Mouse (Mus musculus) left cerebral cortex, adult 18-20 months (tissue): ENCODE measurements around the gene Slc30a2. TPM values are rescaled to one million over a fixed set of nuclear protein-coding genes. Genes with fewer than 3 reads are reported as not detected.
"Not testable (repeated sequence)": the region's sequence is repeated elsewhere in the genome, so short reads cannot be mapped to it uniquely, and the experiment has no call there.

Source experiments
- DNase-seq, 2 experiments: peaks; one replicate each; pipeline ENCODE4 v3.0.0; 2021 to 2022; ENCODE audit warnings: low spot score in 2 of 2, mixed read lengths in 1 of 2
- long read RNA-seq, 2 experiments: library from polyadenylated mRNA; stranded (forward); transcript quantifications; one replicate each; pipeline ENCODE4 v2.0.0; 2021
- total RNA-seq, 2 experiments: library from RNA; stranded (reverse); gene quantifications; 2 replicates each; pipeline ENCODE4 v1.2.3; 2021

Gene Slc30a2
- total RNA-seq = under 1 TPM in 1 of 2 experiments, not detected in 1; 0.40 TPM
- long read RNA-seq, experiment 1 = 0 reads
- long read RNA-seq, experiment 2 = 0 reads

DNA sequence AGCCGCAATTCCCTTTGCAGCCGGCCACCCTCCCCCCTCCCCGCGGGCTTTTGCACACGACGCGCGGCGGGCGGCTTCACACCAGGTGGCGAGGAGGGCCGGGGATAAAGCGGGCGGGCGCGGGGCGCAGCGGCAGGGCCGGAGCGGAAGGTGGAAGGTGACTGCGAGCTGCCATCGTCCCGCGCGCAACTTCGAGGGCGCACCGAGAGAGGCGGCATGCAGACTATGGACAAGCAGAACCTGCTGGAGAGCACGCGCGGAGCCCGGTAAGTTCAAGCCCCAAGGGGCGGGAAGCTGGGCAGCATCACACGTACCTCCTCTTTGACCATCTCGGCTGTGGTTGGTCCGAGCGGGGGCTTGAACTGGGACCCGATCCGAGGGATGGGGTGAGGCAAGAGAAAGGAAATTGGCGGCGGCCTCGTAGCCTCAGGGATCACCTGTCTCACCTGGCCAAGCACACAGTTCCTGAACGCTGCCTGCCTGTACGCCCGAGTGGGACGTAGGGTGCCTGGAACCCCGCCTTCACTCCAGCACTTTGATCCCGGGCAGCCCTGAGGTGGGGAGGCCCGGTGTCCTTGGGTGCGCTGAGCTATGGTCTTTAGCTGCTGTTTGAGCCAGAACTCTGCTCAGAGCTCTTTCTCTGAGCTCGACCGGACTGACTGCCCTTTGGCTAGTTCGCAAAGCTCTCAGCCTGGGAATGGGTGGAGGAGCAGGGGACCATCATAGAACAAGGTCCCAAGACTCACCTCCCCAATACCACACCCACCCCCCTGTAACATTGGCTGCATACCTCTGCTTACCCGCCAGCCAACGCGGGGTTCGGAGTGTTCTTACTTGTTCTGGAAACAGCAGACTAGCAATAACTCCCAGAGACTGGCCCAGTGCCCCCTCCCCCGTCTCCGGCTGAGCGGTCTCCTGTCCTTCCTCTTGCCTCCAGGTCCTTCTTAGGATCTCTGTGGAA is at the start of gene Slc30a2:
Gene Slc30a2 (plus strand): TSS at position 111 of the 961 bp plus-strand sequence.
- no peak for DNase-seq

DNA sequence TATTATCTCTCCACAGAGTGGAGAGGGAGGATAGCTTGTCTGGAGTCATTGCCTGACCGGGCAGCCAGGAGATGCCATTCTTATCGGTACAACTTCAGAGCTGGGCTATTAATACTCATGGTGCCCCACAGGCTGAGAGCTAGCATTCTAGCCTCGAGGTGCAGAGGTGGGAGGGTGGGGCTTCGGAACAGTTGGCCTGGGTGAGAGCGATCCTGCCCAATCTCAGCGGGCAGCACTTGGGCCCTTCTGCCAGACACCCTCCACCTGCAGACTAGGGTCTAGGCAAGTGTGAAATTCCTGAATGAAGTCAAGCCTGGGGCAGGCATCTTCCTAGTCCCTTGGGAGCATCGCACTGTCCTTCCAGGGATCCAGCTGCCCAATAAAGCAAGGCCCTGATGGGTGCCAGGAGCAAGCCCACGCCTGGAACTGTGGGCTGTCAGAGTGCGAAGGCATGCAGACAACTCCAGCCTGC is 49.3 kb upstream of the Slc30a2 start:
- no peak for DNase-seq

DNA sequence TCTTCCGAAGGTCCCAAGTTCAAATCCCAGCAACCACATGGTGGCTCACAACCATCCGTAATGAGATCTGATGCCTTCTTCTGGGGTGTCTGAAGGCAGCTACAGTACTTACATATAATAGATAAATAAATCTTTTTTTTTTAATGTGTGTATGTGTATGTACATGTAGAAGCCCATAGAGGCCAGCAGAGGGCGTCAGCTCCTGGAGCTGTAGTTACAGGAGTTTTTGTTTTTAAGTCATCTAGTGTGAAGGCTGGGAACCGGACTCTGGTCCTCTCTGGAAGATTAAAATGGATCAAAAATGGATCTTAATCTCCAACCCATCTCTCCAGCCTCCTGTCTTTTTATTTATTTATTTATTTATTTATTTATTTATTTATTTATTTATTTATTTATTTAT is 46.9 kb upstream of the Slc30a2 start:
- DNase-seq = not testable (repeated sequence)

GRCm38 (mm10) chr4:134296523-134296922 is 46.5 kb upstream of the Slc30a2 start:
- DNase-seq = no peak

DNA sequence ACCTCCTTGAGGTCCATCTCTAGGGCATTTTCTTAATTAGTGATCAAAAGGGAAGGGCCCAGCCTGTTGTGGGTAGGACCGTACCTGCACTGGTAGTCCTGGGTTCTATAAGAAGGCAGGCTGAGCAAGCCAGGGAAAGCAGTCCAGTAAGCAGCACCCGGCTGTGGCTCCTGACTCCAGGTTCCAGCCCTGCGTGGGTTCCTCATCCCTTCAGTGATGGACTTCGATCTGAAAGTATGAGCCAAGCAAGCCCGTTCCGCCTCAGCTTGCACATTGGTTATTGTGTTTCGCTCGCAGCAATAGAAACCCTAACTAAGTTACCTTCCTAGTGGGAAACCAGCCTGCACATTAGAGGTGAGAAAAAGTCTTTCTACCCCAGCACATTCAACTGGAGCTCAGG is 45.6 kb upstream of the Slc30a2 start:
- no peak for DNase-seq

GRCm38 (mm10) chr4:134298626-134299497 is 44.1 kb upstream of the Slc30a2 start:
- DNase-seq = peak; percentile 10 to 11

GRCm38 (mm10) chr4:134299498-134299810 is 43.5 kb upstream of the Slc30a2 start:
- no peak for DNase-seq

GRCm38 (mm10) chr4:134300316-134300715 is 42.7 kb upstream of the Slc30a2 start:
- peak; percentile 50 to 55 for DNase-seq

DNA sequence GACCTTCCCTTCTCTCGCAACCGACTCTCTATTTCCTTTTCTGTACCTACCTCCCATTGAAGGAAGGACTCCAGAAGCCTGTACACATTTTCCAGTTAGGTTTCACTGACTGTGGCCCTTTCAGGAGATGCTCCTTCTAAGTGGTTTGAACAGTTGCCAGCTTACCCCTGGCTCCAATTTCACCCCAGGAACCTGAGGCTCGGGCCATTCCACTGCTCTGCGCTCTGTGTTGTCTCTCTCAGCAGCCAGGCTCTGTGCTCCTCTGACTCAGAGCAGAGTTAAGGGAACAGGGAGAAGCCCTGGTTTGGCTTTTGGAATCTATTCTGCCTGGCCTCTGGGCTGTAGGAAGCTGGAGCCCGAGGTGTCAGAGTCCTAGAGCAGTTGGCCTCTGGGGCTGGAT is 40.9 kb upstream of the Slc30a2 start:
- DNase-seq = no peak

DNA sequence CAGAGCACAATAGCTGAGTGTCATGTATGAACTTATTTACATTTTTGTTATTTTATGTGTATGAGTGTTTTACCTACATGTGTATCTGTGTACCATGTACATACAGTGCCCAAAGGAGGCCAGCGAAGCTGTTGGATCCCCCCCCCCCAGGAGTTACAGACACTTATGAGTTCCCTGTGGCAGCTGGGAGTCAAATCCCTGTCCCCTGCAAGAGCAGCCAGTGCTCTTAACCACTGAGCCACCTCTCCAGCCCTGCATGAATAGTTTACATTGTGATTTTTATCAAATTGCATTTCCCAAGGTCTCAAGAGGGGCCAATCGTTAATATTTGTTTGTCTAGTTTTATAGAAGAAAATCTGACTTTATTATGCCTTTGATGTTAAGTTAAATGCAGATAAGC is 36.0 kb upstream of the Slc30a2 start:
- DNase-seq = no peak

DNA sequence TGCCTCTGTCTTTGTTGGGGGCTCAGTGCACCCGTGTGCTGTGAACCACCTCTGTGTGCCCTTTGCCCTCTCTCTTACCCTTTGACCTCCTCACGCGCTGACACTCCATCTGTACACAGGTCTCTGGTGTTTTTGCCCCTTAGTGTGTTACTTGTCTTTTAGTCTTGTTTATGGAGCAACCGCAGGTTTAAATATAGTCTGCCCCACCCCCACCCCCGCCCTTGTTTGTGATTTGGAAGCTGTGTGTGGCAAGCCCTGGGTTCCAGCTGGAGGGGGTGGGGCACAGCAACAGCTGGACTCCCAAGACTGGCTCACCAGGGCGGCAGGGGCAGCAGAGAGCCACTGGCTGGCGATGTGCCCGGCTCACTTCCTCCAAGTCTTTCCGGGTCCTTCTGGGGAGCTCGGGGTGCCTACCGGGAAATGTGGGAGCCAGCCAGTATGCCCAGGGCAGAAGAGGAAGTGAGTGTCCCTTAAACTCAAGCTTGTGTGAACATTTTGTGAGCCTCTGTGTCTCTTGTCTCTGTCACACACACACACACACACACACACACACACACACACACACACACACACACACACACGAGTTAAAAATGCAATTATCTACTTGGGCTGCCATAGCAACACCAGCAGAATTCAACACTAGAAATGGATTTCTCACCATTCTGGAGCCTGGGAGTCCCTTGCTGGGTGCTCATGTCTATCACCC is 35.5 kb upstream of the Slc30a2 start:
- DNase-seq = peak; percentile 38 to 54

GRCm38 (mm10) chr4:134310106-134310505 is 32.9 kb upstream of the Slc30a2 start:
- no peak for DNase-seq

GRCm38 (mm10) chr4:134310656-134311055 is 32.3 kb upstream of the Slc30a2 start:
- DNase-seq = no peak

GRCm38 (mm10) chr4:134311784-134312183 is 31.2 kb upstream of the Slc30a2 start:
- no peak for DNase-seq

GRCm38 (mm10) chr4:134312341-134312740 is 30.6 kb upstream of the Slc30a2 start:
- DNase-seq = no peak

GRCm38 (mm10) chr4:134312901-134313300 is 30.1 kb upstream of the Slc30a2 start:
- DNase-seq = no peak

- DNase-seq = no peak
Observed at GRCm38 (mm10) chr4:134314081-134314655, 28.8 kb upstream of the Slc30a2 start.

- DNase-seq = no peak
Observed at GRCm38 (mm10) chr4:134314876-134315275, 28.1 kb upstream of the Slc30a2 start, which contains the start of gene Trim63. TSS of gene Trim63 (plus strand) at chr4:134315120.

GRCm38 (mm10) chr4:134315470-134315869 is 27.5 kb upstream of the Slc30a2 start:
- DNase-seq = no peak

DNA sequence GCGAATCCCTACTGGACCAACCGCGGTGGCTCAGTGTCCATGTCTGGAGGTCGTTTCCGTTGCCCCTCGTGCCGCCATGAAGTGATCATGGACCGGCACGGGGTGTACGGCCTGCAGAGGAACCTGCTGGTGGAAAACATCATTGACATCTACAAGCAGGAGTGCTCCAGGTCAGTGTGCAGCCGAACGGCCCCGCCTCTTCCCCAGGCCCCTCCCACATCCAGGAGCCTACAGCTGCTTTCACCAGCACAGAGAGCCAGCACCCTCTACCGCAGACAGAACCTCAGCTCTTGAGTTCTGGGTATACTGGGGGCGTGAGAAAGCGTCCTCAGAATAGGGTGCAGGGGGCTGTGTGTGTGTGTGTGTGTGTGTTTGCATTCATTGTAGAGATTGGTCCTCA is 26.6 kb upstream of the Slc30a2 start:
- no peak for DNase-seq

DNA sequence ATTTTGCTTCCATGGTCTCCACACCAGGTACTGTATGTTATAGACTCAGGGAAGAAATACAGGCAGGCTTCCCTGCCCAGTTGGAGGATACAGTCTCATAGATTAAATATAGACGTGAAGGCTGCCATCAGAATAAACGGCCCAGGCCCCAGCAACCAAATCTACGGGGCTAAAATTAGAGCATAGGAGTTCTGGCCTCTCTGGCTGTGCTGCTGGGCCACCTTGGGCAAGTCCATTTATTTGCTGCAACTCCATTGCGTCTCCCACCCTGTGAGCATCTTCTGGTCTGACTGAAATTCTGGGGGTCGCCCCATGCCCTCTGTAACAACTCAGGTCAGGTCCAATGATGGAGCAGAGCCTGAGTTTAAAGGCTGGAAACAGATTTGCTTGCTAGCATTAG is 23.9 kb upstream of the Slc30a2 start:
- DNase-seq = no peak
